Mouse (Mus musculus) heart, embryonic 11.5 days (tissue): ENCODE results near the gene Cpne5. TPM values are rescaled to one million over a fixed set of nuclear protein-coding genes. Genes with fewer than 3 reads are reported as not detected.

Source experiments
- ATAC-seq: fragments of 200-750 bp; cut with Nextera tagmentation; replicated peaks from 2 replicates; pipeline ENCODE4 v1.8.0; 2017; ENCODE audit warnings: moderate library complexity; ENCODE audit not compliant: insufficient number of reproducible peaks, low FRiP score, low TSS enrichment
- H3K27ac ChIP-seq: fragments of 300-500 bp; sonication (generic); 2 replicates; pipeline ENCODE4 v1.5.1; 2014; ENCODE audit warnings: mild to moderate bottlenecking, low read depth, low read length
- H3K27me3 ChIP-seq: fragments of 300-500 bp; sonication (generic); 2 replicates; pipeline ENCODE4 v1.6.1; 2014; ENCODE audit warnings: mild to moderate bottlenecking, low read length, mixed read lengths; ENCODE audit not compliant: control insufficient read depth, insufficient read depth
- H3K36me3 ChIP-seq: fragments of 300-500 bp; sonication (generic); 2 replicates; pipeline ENCODE4 v1.6.1; 2014; ENCODE audit warnings: mild to moderate bottlenecking, low read length, moderate library complexity, mixed read lengths; ENCODE audit not compliant: control insufficient read depth, insufficient read depth
- H3K4me1 ChIP-seq: fragments of 300-500 bp; sonication (generic); 2 replicates; pipeline ENCODE4 v1.6.1; 2014; ENCODE audit warnings: low read length; ENCODE audit not compliant: control insufficient read depth, insufficient read depth
- H3K4me2 ChIP-seq: fragments of 300-500 bp; sonication (generic); 2 replicates; pipeline ENCODE4 v1.6.1; 2014; ENCODE audit warnings: mild to moderate bottlenecking, moderate library complexity
- H3K4me3 ChIP-seq: fragments of 300-500 bp; sonication (generic); 2 replicates; pipeline ENCODE4 v1.5.1; 2014; ENCODE audit warnings: low read depth, low read length
- H3K9ac ChIP-seq: fragments of 300-500 bp; sonication (generic); 2 replicates; pipeline ENCODE4 v1.6.1; 2014; ENCODE audit warnings: mild to moderate bottlenecking, low read depth, low read length, moderate library complexity
- H3K9me3 ChIP-seq: fragments of 300-500 bp; sonication (generic); replicated peaks from 2 replicates; pipeline ENCODE4 v1.6.1; 2016; ENCODE audit warnings: low read length; ENCODE audit not compliant: control insufficient read depth
- WGBS: fragments of 180-500 bp; shearing (Covaris S2); extraction: QIAGEN DNeasy Blood & Tissue Kit; methylation state at CpG from one replicate; pipeline ENCODE4 v1.1.7; 2014; ENCODE audit not compliant: insufficient replicate concordance; 5-methylcytosine and 5-hydroxymethylcytosine counted together
- polyA plus RNA-seq: library from polyadenylated mRNA; unstranded; fragments of >200 nt; fragmentation: Nextera tagmentation; extraction: Ambion mirVana; gene quantifications from 2 replicates; pipeline ENCODE4 v1.2.1, GENCODE M21; 2014

Gene Cpne5
- polyA plus RNA-seq, 1 experiment from 2014 or later, result 24.0 TPM

GRCm38 (mm10) chr17:29176391-29177267 lies 61.3 kb downstream of the Cpne5 start:
- WGBS, result 20% methylated on average over 9 of the region's 9 CpGs
- no peak for ATAC-seq
- no peak overlapping the region for H3K4me3 ChIP-seq
- no peaks in the 10 kb centered on the region for H3K9me3 ChIP-seq
- H3K9ac ChIP-seq, result no peak overlapping the region
- peak overlapping the region; percentile 1; the same call in 1 of the 2 replicates for H3K4me2 ChIP-seq
- H3K27me3 ChIP-seq, result no peaks in the 10 kb centered on the region
- no peaks in the 10 kb centered on the region for H3K36me3 ChIP-seq
- peaks cover 27% of the 10 kb centered on the region for H3K4me1 ChIP-seq
- H3K27ac ChIP-seq, result no peak overlapping the region

DNA sequence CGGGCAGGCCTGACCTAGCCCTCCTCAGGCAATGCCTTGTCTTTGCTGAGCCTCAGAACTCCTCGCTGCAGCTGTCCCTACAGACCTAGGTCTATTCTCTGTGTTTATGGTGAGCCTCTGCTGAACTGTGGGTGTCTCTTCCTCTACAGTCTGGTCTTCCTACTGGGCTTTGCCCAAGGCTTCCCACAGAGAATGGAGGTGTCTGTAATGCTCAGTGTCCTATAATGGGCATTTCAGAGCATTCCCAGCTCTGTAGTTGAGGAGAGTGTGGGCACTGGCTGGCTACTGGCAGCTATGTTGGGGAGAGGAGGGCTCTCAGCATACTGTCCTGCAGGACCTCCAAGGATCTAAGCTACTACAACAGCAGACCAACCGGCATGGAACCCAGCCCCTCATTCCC lies 62.3 kb downstream of the Cpne5 start:
- Histone ChIP-seq H3K27me3 (no peaks in the 10 kb centered on the region), H3K4me2 (no peak overlapping the region), H3K4me1 (peaks cover 27% of the 10 kb centered on the region), H3K9ac (no peak overlapping the region), H3K9me3 (no peaks in the 10 kb centered on the region), H3K27ac (no peak overlapping the region), H3K36me3 (no peaks in the 10 kb centered on the region), H3K4me3 (no peak overlapping the region)
- 53% methylated on average over 3 of the region's 3 CpGs for WGBS
- no peak for ATAC-seq

- no peak overlapping the region for H3K27ac ChIP-seq
- H3K4me2 ChIP-seq, result no peak overlapping the region
- peaks cover 16% of the 10 kb centered on the region for H3K4me1 ChIP-seq
- no peaks in the 10 kb centered on the region for H3K9me3 ChIP-seq
- ATAC-seq, result no peak
- H3K9ac ChIP-seq, result no peak overlapping the region
- H3K4me3 ChIP-seq, result no peak overlapping the region
- WGBS, result 70% methylated on average over 8 of the region's 8 CpGs
- no peaks in the 10 kb centered on the region for H3K27me3 ChIP-seq
- H3K36me3 ChIP-seq, result no peaks in the 10 kb centered on the region
These were observed 64.8 kb downstream of the Cpne5 start for GRCm38 (mm10) chr17:29173165-29173564.

DNA sequence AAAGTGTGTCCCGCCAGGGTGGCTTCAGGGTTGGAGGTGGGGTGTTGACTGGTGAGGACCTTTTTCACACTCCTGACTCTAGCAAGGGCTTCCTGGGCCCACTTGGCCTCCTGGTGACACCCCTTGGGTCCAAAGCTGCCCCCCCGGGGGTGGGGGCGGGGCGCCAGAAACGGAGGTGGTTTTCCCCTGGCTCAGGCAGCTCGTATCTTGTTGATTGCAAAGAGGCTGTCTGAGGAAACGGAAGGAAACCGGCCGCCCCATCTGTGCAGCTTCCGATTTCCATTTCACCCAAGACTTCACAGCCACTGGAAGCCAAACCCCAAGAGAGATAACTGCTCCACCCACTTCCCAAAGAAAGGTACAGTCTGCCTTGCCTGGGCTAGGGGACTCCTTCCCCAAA lies 65.9 kb downstream of the Cpne5 start:
- Histone ChIP-seq H3K36me3 (no peaks in the 10 kb centered on the region), H3K27me3 (no peaks in the 10 kb centered on the region), H3K4me1 (peaks cover 16% of the 10 kb centered on the region), H3K9me3 (no peaks in the 10 kb centered on the region), H3K4me2 (no peak overlapping the region), H3K27ac (no peak overlapping the region), H3K4me3 (no peak overlapping the region), H3K9ac (no peak overlapping the region)
- 25% methylated on average over 10 of the region's 10 CpGs for WGBS
- no peak for ATAC-seq

DNA sequence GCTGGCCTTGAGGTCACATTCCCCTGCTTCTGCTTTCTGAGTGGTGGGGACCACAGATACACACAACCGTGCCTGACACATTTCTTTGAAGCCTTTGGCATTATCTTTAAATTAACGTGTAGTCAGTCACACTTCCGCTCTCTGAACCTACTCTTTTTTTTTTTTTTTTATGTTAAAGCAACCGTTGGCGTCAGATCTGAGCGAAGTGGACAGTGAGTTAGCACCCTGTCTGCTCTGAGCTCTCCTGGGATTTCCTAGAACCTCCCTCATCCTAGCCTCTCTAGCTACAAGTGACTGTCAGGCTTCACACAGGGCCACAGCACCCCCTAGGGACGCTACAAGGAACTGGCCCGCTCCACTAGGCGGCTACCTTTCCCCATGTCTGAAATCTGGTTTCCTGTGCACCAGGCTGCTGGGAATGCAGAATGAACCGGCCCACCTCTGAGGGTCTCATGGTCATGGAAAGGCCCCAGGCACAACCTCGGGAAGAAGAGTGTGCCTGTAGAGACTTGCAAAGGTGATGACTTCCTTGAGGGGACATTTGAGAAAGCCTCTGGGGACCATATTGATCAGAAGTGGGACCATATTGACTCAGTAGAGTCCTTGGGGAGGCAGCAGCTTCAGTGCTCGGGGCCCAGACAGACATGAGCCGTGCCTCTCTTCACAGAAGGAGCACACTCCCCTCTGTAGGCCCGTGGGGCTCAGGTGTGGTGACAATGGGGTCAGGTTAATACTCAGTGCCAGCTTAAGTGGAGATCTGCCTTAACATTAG lies 66.8 kb downstream of the Cpne5 start:
- H3K9ac ChIP-seq, result no peak overlapping the region
- peaks cover 13% of the 10 kb centered on the region; the same call in 1 of the 2 replicates for H3K4me1 ChIP-seq
- H3K27ac ChIP-seq, result no peak overlapping the region
- 18% methylated on average over 14 of the region's 14 CpGs for WGBS
- ATAC-seq, result no peak
- no peak overlapping the region for H3K4me3 ChIP-seq
- no peak overlapping the region for H3K4me2 ChIP-seq
- H3K27me3 ChIP-seq, result no peaks in the 10 kb centered on the region
- H3K36me3 ChIP-seq, result no peaks in the 10 kb centered on the region
- no peaks in the 10 kb centered on the region for H3K9me3 ChIP-seq

DNA sequence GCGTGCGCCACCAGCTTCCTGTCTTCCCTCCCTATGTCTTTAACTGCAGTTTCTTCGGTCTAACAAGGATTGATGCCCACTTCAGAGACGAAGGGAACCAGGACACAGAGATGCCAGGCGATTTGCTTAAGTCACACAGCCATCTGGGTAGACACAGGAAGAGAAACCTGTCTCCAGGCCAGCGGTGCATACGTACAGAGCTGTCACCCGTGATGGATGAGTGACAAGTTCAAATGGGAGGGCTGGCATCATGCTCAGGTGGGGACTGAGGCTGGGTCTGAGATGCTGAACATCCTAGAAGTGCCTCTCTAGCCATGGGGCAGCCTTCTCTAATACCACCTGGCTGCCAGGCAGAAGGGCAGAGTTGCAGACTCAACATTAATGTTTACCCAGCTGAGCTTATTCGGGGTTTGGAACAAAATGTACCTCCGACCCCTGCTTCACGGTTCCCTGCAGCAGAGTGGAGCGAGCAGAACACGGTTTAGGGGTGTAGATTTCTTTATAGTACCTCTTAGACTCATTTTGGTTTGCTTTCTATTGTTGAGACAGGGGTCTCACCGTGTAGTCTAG lies 67.5 kb downstream of the Cpne5 start:
- Histone ChIP-seq H3K9me3 (no peaks in the 10 kb centered on the region), H3K4me3 (no peak overlapping the region), H3K4me2 (no peak overlapping the region), H3K27ac (no peak overlapping the region), H3K4me1 (peaks cover 7% of the 10 kb centered on the region; the same call in 1 of the 2 replicates), H3K9ac (no peak overlapping the region), H3K36me3 (no peaks in the 10 kb centered on the region), H3K27me3 (no peaks in the 10 kb centered on the region)
- WGBS, result 72% methylated on average over 14 of the region's 14 CpGs
- no peak for ATAC-seq

DNA sequence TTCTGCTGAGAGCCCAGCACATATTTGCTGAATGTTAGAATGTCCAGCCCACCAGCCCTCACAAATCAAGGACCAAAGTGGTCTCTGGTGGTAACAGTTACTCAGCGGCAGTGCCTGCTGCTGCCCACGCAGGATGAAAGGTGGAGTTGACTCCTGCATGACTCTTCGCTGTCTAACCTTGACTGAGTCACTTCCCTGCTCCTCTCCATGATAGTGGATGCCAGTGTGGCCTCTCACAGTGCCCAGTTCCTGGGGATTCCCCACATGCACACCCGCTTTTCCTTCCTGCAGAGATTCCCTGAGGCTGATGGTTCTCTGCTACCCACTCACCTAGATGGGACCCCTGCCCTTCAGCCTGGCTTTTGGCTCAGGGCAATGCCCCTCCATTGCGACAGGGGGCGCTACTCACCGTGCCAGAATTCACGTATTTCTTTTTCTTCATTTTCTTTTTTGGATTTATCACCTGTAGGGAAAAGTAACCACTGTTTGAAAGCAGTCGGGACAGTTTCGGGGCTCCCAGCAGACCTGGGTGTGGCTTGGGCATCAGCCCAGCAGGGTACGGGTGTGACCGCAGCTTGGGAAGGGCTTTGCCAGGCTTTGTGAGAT lies 68.9 kb downstream of the Cpne5 start:
- H3K4me1 ChIP-seq, result peaks cover 20% of the 10 kb centered on the region
- H3K4me3 ChIP-seq, result no peak overlapping the region
- H3K27me3 ChIP-seq, result no peaks in the 10 kb centered on the region
- no peaks in the 10 kb centered on the region for H3K36me3 ChIP-seq
- ATAC-seq, result no peak
- H3K9me3 ChIP-seq, result no peaks in the 10 kb centered on the region
- no peak overlapping the region for H3K9ac ChIP-seq
- WGBS, result 74% methylated on average over 12 of the region's 12 CpGs
- no peak overlapping the region for H3K4me2 ChIP-seq
- H3K27ac ChIP-seq, result no peak overlapping the region

- Histone ChIP-seq H3K4me1 (peaks cover 21% of the 10 kb centered on the region), H3K4me2 (no peak overlapping the region), H3K9ac (no peak overlapping the region), H3K27ac (no peak overlapping the region), H3K4me3 (no peak overlapping the region), H3K36me3 (no peaks in the 10 kb centered on the region), H3K9me3 (no peaks in the 10 kb centered on the region), H3K27me3 (no peaks in the 10 kb centered on the region)
- 80% methylated on average over 4 of the region's 4 CpGs for WGBS
- no peak for ATAC-seq
These were observed 69.5 kb downstream of the Cpne5 start for GRCm38 (mm10) chr17:29168438-29168837.
